In the genomic region with DNA sequence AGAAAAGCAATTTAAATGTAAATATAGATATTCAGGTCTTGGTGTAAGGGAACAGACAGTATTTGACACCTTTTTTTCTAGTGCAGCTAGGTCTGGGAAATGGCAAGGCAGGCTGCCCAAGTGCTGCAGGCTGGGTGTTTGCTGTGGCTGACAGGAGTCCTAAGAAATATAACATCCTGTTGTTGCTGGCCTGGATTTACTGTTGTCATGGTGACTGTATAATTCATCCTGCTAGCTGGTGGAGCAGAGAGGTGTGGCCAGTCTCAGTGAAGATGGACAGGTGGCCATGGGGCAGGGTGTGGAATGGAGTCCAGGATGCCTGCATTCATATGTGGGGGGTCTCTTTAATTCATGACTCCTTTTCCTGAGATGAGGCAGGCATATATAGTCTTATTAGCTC, we compare ENCODE assay signal across 8 mouse cellular contexts.
DNase-seq lines count a peak whose midpoint lies in the region; ATAC-seq lines count a peak whose summit lies in the region.

No protein-coding gene starts in this region.

- no peak for ATAC-seq in megakaryocyte progenitor cell, adult 5-6 weeks (replicated peaks; ENCODE audit: poor library complexity)

- DNase-seq in left cerebral cortex, postnatal 10 days (ENCODE audit: extremely low spot score in 1 of 2, low spot score in 2 of 2), result peak; percentile 45 to 50
- DNase-seq in left cerebral cortex, postnatal 4 days, result no peak
- peak; percentile 38 to 59 for DNase-seq in cerebellum, postnatal 25 days
- DNase-seq in kidney, adult 18-20 months, result peak; percentile 39
- DNase-seq in retina, embryonic 14.5 days (ENCODE audit: low spot score), result peak; percentile 46
- no peak for DNase-seq in urinary bladder, postnatal 25 days (ENCODE audit: low spot score)
- no peak for DNase-seq in ovary, adult 18-20 months (ENCODE audit: low spot score)

- intact Hi-C loops in left cerebral cortex, postnatal 10 days (cut with DNase I), result no loop called here
- intact Hi-C loops in left cerebral cortex, postnatal 4 days (cut with DNase I), result no loop called here

Comparison
In these comparisons a context has a peak if more than half of its experiments do, and no peak if none do; other contexts are left out.
1. DNase-seq: peak in left cerebral cortex, postnatal 10 days (2 of 2), cerebellum, postnatal 25 days (2 of 2), kidney, adult 18-20 months (single experiment) and retina, embryonic 14.5 days (single experiment); none in left cerebral cortex, postnatal 4 days (single experiment), urinary bladder, postnatal 25 days (single experiment) and ovary, adult 18-20 months (single experiment).